Mouse (Mus musculus) embryonic fibroblast, embryonic 13.5 days (primary cell): Measurements from ENCODE around the gene Tmem30c.

Experiments used
- CTCF ChIP-seq: IDR thresholded peaks from 2 replicates; pipeline ENCODE4 v1.5.1; 2011; ENCODE audit warnings: mild to moderate bottlenecking, control low read depth, low read length, moderate library complexity, borderline replicate concordance; ENCODE audit not compliant: insufficient read depth
- POLR2A ChIP-seq: IDR thresholded peaks from 2 replicates; pipeline ENCODE4 v1.6.1; 2011; ENCODE audit warnings: low read depth, mild to moderate bottlenecking, control low read depth, low read length, moderate library complexity

GRCm38 (mm10) chr16:57292765-57293164, at the start of gene Tmem30c:
- no peak for TF ChIP-seq CTCF
- TF ChIP-seq POLR2A, result no peak
